Mouse (Mus musculus): Measurements from ENCODE around the gene Skp2. TPM values are rescaled to one million over a fixed set of nuclear protein-coding genes. Genes with fewer than 3 reads are reported as not detected.

Gene Skp2
- total RNA-seq, 1 experiment from 2014 or later = 7.1 TPM

DNA sequence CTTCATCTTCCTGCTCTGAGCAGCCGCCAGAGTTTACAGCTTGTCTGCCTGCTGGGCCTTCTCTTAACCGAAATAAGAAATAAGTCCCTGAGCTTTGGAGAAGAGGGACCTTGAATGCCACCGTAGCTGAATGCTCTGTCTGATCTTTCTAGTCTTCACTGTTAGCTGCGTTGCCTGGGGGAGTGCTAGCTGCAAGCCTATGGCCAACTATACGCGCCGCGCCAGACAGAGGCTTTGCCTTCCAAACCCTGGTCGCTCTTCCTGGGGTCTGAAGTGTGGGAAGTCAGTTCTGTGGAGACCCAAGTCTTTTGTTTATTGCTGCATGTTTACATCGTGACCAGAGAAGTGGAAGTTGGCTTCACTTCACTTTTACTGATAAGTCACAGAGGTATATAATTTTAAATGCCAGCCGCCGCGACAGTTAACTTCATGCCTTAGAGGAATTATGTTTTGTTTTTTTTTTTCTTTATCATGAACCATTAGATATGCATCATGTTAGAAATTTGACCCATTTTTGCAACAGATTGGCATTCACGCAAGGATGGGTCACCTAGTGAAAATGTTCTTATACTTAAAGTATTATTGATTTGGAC, 79.5 kb downstream of the Skp2 start:
- DNase-seq = no peak

DNA sequence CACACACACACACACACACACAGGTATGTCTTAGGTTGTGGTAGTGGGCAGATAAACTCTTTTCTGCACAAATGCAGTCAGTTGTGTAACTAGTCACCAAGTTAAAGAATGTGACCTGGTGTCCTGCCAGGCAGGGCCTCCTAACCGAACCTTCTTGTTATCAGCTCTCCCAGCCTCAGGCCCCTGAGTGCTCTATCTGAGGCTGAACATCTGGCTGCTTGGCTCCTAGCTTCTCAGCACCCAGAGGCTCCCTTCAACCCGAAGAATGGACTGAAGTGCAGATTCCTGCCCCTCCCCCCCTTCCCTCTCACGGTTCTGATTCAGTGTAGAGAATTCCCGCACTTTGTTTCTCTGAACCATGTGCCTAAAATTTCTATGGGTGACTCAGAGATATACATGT, 80.6 kb downstream of the Skp2 start:
- DNase-seq = peak; percentile 40

DNA sequence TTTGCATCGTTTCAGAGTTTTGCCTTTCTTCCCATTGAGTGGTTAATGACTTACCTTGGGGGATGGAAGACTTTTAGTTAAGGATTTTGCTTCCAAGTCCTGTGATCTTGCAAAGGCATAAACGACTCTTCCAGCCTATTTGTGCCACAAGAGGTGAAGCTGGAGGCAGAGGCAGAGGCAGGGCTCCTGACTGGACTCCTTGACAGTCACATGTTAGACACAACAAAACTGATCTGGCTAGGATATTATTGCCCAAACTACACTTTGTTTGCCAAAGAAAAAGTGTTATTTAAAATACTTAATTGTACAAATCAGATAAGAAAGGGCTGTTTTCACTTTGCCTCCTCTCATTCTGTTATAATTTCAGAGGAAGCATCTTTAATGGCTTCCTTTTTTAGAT, 81.1 kb downstream of the Skp2 start:
- no peak for DNase-seq

DNA sequence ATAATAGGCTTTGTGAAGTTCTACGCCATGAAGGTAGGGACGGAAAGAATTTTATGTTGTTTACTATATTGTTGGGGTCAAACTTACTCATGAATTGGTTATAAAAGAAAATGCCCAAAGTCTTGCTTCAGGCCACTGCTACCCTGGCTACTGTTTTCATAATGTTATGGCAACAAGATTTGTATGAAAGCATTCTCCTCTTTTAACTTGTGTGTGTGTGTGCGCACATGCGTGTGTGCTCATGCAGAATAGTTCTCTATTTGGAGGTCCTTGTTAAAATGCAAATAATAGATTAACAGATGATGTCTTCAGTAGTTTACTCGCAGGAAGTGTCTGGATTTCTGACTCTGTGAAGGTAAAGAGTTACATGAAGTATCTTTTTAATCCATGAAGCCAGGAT, 81.5 kb downstream of the Skp2 start:
- no peak for DNase-seq

DNA sequence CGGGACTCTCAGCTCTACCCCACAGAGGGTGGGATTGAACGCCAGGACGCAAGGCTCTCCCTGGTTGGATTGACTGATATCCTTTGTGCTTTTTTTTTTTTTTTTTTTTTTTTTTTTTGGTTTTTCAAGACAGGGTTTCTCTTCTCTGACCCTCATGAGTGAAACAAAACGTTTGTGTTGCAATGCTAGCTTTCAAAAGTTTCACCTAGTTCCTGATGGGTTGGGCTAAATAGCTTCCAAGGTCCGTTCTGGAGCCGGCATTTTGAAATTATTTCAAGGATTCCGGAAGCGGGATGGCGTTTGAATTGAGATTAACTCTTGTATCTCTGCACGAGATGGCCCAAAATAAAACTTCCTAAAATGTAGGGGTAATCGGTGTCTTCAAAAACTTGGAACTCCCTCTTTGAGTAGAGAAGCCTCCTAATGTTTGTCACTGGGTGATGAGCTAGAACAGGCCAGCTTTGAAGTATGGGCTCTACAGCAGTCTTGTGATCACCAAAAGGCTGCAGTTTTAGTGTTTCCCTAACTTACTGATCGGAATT, 82.1 kb downstream of the Skp2 start:
- DNase-seq = peak; percentile 37

DNA sequence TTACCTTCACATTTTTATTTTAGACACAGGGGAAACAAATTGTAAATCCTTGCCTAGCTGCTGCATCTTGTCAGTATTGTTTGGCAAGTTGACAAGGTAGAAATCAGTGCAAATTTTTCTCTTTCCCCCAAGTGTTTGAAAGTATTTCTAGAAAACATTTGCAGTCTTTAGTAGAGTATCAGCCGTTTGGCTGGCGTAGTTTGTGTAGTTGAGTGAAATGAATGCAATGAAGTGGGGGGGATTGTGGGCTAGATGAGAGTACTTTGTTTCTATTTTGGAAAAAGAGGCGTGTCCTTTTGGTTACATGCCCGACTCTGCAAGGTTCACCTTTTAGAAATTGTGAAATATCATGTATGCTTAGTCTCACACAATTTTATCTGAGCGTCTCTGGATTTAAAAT, 82.6 kb downstream of the Skp2 start:
- no peak for DNase-seq

DNA sequence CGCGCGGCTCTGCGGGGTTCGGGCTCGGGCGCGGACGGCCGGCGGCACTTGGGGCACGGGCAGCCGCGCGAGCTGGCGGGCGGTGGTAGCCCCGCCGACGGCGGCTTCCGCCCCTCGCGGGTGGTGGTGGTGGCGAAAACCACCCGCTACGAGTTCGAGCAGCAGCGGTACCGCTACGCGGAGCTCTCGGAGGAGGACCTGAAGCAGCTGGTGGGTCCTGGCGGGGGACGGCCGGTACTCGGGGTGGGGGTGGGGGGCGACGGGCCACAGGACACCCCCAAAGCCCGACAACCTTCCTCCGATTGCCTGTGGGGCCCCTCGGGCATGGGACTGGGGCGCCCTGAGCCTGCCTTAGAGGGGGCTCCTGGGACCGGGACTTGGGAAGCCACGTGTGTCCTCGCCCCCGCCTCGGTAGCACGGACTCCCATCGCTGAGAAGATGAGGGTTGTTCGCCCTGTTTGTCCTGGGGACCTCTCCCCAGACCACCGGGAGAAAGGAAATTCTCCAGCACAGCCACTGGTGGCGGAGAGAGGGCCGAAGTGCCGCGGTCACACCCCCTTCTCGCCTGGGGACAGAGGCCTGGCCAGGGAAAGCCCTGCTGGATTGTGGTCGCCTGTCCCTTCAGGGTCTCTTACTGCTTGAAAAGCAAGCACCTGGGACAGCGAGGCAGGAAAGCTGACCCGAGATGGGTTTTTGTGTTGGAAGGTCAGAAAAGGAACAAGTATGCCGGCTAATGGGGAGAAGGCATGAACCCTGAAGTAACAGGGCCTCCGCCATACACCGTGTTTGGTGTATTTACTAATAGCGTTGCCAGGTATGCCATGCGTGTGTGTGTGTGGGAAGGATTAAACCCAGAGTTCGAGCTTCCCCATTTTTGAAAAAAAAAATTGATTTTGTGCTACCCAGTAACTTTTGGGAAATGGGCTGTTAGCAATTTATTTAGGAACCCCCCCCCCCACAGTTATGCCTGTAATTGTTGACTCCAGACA, 83.4 kb downstream of the Skp2 start:
- peak; percentile 74 for DNase-seq

DNA sequence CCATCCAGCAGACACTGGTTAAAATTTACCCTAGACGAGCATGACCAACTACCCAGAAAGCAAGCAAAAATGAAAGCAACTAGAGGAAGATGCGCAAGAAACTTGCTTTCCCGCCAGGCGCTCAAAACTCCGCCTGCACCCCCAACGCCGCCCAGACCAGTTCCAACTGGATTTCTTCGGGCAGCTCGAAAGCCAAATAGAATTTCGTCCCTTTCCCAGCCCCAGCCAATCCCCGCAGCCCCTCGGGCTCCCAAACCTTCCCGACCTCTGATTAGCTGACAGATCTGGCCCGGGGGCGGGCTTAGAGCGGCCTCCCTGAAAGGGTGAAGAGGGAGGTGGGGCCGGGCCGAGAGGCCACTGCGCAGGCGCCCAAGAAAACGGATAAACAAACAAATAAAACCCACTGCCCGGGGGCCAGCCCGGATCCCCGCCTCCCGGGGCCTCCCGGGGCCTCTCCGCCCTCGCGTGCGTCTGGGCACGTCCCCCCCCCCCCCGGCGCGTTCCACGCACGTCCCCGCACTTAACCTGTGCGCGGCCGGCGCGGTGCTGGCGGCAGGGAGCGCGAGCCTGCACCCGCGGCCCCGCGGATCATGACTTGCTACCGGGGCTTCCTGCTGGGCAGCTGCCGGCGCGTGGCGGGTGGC, 84.2 kb downstream of the Skp2 start, which contains the start of gene Nadk2:
Gene Nadk2 (plus strand): TSS at position 349 of the 644 bp plus-strand sequence.
- peak; percentile 100 for DNase-seq

DNA sequence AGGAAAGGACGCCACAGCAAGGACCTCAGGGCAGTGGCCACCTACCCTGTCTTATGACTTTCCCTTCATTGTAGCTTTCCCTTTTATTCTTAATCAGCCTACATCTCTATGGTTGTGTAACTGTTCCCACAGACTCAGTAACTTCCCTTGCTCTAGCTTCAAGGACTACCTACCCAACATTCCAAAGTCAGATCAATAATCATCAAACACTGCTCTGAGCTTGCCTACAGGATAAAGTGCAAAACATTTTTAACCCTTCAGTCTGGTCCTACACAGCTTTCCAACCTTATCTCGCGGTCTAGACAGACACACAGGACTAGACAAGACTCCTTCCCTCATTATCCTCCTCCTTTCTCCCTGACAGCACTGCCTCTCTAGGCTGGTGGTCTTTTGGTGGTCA, 84.9 kb downstream of the Skp2 start:
- DNase-seq = no peak

DNA sequence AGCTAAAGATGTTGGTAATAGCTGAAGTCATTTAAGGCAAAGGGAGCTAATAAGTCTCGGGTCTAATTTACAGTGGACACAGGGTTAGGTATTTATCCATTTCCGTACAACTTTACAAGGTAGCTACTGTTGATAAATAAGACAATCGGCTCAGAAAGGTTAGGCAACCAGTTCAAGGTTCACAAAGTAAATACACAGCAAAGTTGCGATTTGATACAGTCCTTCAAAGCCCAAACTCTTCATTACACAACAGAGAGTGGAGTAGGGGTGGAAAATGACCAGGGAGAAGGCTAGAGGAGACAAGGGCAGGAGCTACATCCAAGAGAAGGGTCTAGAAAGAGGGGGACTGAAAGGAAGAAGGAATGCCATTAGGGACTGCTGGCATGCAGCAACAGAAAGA, 86.3 kb downstream of the Skp2 start:
- DNase-seq = no peak

Other genes with a start within 250 kb of the Skp2 start
- not detected in 2 replicates for gene Ranbp3l, start 187.5 kb downstream of the Skp2 start, total RNA-seq (2021)
- gene Nadk2, start 84.2 kb downstream of the Skp2 start, total RNA-seq (2021) = 57.1 and 81.3 TPM in 2 replicates
- gene Lmbrd2, start 14.9 kb downstream of the Skp2 start, total RNA-seq (2021) = 19.9 and 25.4 TPM in 2 replicates
- gene Ugt3a1, start 121.5 kb upstream of the Skp2 start, total RNA-seq (2021) = 1.7 TPM in 1 of 2 replicates, not detected in the other
- 0.19 and 6.6 TPM in 2 replicates for gene Ugt3a2, start 180.1 kb upstream of the Skp2 start, total RNA-seq (2021)

All from adrenal gland, postnatal 14 days (tissue).